Mouse (Mus musculus): ENCODE measurements around the gene Evc.

Gene Evc

DNA sequence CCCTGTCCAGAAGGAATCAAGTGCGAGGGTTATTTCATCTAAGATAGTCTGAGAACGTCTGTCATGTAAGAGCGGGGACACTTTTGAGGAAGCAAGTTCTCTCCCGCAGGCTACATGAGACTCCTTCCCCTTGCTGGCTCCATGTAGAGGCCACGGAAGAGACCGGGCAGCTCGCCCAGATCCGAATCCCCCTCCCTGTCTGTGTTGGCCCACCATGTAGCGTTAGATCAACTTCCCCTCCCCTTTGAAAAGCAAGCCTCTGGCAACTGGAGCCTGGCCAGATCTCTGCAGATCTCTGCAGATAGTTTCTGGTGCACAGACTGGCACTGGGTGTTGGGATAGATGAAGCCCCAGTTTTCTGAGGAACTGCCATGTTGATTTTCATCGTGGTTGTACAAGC lies 40.0 kb downstream of the Evc start:
- no peak for DNase-seq

DNA sequence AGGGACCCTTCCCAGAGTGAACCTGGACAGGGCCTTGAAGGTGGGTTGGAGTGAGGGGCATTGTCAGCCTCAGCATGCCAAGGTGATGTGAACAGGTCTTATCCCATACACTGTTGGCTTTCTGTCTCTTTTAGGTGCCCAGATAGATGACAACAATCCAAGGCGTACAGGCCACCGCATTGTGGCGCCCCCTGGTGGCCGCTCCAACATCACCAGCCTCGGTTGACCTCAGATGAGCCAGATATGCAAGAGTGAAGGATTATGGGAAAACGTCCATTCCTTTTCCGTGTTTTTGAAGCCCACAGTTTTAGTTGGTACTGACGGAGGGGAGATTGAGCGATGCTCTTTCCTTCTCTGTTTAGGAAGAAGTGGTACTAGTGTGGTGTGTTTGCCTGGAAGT lies 45.7 kb downstream of the Evc start:
- no peak for DNase-seq

DNA sequence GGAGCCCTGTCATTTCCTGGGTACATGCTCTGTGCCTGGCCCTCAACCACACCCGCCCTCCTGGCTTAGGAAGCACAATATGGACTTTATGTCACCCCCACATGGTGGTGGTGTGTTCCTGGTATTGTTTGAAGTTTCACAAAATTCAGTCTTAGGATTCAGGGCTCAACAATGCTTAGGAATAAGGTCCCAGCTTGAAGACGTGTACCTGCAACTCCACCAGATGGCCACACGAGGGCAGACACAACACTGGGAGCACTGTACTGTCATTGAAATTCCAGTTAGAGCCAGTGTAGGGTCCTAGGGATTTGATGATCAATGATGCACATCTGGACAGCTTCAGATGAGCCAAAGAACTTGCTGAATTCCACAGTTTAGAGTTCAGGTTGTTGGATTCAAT lies 47.5 kb downstream of the Evc start:
- DNase-seq: no peak

DNA sequence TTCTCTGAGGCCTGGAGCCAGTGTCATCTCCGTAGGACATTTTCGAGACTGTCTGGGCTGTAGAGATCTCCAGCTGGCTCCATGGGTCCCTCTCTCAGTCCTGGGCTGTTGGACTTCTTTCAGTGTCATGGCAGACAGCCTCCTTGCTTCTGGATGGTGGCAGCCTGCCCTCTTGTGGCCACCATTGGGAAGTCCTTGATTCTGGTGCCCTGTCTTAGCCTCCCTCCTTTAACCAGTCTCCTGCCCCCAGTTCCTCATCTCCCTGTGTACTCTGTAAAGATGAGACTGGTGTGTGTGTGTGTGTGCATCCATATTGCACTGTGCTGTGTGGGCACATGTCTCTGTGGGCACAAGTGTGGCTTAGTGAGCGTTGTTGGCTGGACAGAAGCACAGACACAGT lies 48.3 kb downstream of the Evc start:
- peak; percentile 52 for DNase-seq

DNA sequence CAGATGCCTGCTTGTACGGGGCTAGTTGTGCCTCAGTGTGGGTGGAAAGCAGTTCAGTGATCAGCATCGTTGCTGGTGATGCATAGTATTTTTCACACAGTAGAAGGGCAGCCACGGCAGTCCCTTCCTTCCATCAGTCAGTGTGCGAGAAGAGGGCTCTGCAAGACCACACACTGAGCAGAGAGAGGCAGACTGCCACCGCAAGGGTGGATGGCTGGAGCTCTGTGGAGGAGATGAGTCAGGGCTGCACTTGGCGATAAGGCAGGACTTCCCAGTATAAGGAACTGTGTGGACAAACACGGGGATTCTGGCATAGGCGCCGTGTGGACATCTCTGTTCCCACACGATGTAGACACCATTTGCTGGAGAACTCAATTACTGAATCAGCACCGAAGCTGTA lies 55.7 kb downstream of the Evc start:
- no peak for DNase-seq

DNA sequence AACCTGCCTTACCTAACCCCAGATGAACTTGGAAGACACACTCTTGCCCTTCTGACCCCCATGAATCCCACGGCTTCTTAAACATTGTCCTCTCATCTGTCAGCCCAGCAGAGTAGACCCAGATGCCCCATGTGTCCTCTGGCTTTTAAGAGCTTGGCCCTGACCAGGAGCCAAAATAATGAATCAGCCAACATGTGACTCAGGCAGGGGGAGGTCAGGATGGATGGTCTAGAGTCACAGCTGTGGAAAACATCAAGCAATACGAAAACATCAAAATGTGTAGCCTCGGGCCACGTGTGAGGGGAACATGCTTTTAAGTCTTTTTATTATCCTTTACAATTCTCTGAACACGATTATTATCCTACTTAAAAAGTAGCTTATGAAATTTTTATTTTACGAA lies 72.9 kb downstream of the Evc start:
- no peak for DNase-seq

DNA sequence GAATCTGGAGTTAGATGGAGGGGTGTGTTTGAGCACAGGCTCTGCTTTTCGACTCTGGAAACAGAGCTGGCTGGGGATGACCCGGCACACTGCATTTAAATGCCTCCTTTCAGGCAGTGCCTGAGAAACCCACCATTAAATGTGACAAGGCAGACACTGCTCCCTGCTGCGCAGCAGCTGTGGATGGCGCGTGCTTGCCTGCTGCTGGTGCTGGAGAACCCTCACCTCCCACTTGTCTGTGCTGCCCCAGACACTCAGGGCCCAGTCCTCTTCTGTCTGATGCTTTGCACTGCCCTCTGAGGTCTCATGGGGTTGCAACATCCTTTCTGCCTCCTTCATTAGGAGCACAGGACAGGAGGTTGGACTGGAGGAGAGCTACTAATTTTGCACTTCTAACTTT lies 75.0 kb downstream of the Evc start:
- no peak for DNase-seq

DNA sequence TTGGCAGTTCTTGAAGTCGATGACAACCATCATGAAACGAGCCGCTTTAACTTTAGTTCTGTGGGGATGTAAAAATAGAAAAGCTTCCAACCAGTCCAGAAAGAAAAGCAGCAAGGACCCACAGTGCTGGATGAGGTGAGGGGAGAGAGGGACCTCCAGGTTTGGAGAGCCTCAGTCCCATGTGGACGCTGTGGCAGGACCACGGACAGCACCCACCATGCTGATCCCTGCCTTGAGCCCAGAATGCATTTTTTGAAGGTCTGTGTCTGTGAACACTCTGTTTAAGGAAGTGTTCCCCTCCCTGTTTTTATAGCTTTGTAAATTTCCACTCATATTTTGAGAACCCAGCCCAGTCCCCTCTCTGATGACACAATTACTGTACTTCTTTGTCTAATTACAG lies 79.5 kb downstream of the Evc start:
- DNase-seq: no peak

DNA sequence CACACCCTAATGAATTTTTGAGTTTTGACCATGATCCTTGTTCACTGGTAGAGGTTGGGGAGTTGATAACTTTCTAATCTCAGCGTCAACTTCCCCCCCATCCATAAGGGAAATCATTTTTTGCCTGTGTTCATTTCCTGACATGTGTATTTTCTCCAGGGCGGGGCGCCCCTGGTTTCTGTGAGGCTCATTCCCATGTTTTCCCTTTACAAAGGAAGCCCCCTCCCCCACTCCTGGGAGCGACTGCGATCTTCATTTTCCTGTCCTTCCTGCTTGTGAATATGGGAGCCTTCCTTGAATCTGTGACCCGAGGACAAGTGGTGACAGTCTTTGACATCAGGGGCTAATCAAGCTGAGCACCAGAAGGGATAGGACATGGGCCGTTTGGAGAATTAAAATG lies 79.9 kb downstream of the Evc start:
- DNase-seq: no peak

DNA sequence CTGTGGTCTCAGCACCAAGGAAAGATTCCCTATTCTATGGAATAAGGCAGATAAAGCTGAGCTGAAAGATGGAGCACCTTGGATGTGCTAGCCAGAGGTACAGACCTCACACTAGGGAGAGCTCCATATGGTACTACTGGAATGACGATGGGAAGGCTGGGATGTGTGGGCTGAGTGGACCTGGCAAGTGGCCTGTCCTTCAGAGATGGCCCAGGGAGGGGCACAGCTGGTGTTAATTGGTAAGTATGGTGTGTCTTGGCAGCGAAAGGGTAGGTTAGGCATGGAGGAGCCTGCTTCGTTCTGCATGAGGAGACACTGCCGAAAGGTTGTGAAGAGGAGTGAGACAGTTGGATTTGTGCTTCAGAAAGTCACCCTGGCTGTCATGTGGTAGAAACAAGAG lies 82.2 kb downstream of the Evc start:
- no peak for DNase-seq

DNA sequence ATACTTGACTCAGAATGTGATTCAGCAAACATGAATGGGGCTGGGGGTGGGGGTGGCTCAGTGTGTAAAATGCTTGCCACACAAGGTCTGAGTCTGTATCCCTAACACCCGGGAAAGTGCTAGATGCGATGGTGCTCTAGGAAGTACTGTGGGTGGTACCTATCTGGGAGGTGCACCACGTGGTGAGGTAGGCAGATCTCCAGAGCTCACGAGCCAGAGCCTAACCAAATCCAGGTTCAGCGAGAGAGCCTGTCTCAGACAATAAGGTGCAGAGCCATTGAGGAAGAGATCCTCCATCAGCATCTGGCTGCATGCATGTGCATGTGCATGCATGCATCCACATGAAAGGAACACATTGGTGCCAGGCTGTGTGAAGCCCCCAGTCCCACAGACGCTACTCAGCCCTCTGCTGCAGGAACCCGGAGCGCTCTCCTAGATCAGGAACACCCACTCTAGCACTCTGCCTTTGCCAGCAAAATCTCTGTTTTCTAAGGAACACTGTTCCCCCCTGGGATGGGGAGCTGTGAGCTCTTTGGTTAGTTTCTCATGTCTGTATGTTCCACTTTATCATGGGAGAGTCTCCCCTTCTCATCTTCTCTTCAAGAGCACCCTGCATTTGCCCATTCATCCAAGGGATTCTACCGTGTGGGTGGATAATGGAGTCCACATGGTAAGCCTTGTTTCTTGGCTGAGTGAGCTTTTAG lies 84.4 kb downstream of the Evc start:
- no peak for DNase-seq

DNA sequence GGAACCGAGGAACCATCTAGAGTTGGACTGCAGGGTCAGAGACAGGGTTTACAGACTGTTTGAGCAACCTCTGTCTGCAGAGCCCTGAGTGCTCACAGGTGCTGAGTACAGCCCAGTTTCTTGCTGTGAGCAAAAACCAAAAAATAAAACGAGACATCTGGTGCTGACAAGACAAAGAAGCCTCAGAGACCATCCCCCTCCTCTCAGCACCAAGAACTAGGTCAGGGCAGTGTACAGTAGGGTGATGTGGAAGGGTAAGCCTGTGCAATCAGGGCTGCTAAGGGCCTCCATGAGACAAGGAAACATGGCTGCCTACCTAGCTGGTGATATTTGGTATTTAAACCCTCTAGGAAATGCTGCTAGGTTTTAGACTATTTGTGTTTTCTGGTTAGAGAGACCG lies 85.1 kb downstream of the Evc start:
- DNase-seq: no peak

DNA sequence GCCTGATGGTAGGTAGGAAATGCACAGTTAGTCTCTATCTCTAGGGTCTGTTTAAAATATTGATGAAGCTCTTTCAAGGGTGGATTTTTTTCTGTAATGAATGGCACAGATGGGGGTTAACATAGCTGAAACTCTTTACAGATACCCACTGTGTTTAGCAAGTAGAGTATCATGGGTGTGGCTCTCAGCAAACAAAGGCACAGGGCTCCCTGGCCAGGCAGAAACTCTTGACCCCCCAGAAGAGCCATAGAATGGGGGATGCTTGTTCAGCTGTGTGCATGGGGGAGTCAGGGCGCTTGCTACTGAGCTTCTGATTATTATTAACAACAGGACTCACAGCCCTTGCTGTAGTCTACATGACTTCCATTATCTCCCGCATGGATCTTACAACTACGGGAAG lies 87.8 kb downstream of the Evc start:
- no peak for DNase-seq

DNA sequence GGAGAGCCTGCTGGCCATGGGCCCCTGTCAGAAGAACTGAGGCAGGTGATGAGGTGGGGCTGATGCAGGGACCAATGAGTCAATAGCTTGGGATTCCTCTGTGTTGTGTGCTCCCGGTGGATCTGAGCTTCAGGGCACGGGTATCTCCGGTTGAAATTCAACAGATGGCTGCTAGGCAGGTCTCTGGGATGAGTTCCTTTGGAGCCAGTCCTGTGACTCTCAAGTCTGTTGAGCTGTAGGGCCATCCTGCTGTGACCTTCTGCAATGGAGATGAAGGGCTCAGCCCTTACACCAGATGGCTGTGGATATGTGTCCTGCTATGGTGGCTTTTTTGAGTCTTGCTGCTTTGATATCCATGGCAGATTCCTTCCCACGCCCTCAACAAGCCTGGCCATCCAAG lies 89.2 kb downstream of the Evc start:
- DNase-seq: no peak

DNA sequence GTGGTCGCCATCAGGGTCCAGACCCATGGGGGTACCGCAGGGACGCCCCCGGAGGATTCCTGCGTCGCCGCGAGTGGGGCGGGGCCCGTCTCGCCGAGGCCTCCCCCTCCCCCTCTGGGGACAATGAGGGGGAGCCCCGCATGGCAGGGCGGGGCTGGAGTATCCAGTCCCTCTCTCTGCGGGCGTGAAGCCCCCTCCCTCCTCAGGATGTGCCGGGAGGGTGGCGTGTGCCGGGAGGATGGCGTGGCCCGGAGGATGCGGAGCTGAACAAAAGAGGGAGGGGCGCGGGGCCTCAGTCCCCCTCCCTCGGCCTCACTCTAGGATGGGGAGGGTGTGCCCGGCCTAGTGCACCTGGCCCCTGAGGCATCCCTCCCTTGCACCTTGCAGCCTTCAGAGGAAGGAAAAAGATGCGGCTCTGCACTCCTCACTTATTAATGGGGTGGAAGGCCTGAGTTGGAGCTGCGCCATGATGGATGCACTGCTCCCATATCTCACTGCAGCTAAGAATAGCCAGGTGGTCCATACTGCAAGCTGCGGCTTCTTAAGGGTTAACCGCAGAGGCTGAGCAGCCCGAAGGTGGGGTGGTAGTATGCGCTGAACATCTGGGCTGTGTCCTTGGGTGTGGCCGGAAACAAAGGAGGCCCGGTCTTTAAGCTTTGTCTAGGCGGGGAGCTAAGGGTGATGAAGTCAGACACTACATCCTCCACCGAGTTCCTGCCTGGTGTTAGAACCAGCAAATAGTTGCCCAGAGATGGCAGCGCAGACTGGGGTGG lies 90.4 kb downstream of the Evc start:
- DNase-seq: no peak

DNA sequence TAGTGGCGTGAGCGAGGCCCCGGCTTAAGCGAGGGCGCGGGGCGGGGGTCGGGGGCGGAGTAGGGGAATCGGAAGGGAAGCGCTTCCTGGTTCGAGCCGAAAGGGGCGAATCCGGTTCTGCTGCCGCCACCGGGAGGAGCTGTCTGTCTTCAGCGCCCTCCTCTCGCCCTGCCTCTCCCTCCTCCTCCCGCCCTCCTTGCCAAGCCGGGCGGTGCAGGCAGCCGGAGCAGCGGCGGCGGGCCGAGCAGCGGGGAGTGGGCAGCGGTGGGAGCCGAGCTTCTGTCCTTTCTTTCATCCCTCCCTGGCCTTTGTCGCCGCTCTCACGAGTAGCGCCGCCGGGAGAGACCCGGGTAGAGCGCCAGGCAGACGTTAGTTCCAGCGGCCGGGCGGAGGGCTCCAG lies 91.0 kb downstream of the Evc start:
- peak; percentile 82 for DNase-seq

DNA sequence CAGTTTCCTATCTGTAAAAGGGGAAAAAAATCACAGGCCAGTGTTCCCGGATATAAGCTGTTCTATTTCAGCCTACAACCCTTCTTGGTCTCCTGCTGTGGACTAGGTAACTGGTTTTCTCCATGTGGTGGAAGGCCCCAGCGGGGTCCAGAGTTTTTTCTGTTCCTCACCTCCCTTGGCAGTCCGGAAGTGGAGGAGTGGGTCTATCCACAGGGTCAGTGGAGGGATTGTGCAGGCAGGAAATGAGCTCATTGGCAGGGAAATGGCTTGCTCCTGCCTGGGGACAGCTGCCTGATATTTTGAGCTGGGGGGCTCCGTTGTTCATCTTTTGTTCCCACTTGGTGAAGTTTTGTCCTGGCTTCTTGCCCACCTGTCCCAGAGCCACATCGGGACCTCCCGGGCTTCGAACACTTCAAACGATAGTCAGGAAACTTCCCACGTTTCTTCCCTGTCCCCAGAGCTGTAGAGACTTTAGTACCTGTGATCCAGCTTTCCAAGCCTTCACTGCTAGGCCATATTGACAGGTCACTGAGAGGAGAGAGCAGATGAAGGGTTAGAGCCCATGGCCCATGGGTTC lies 91.9 kb downstream of the Evc start:
- DNase-seq: no peak

DNA sequence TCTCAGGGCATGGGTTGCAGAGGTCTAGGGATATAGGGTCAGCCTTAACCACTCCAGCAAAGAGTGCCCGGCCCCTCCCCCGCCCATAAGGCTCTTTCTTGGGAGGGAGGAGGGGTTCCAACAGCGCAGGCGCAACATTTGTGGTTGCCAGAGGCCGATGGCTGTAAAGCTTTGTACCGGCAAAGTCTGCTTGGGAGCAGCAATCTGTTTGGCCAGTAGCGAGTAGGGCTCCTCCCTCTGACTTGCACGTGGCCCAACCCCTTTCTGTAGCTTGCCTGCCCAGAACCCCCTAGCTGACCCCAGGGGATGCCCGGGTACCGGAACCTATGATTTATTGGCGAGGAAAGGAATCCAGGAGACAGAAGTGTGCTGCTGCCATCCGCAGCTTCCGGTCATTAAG lies 92.5 kb downstream of the Evc start:
- peak; percentile 75 for DNase-seq

DNA sequence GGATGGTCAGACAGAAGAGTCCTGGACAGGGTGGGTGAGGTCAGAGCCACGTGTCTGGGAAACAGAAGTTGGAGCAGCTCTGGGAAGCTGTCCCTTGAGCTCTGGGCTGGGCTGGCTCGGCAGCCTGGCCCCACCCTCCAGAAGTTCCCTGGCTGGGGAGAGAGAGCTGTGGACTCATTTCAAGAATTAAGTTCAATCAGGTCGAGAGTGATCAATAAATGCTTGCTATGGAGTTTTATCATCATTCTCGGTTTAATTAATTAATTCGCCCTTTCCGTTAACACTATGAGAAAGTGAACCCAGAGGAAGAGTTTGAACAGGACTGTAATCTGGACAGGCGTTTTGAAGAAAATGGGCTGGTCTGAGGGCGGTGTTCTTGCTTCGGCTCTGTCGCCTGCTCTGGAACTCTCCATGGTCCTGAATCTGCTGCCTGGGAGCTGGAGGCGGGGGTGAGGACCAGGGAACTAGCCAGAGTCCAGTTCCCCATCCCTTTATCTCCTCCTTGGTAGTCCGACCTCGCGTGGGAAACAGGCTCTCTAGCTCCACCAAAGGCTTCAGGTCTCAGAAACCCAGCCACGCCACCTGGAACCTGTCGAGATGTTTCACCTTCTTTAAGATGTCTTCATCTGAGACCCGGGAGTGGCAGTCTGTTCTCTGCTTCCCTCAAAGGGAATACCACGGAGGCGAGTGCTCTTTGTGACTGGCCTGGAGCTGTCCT lies 93.4 kb downstream of the Evc start:
- DNase-seq: no peak

DNA sequence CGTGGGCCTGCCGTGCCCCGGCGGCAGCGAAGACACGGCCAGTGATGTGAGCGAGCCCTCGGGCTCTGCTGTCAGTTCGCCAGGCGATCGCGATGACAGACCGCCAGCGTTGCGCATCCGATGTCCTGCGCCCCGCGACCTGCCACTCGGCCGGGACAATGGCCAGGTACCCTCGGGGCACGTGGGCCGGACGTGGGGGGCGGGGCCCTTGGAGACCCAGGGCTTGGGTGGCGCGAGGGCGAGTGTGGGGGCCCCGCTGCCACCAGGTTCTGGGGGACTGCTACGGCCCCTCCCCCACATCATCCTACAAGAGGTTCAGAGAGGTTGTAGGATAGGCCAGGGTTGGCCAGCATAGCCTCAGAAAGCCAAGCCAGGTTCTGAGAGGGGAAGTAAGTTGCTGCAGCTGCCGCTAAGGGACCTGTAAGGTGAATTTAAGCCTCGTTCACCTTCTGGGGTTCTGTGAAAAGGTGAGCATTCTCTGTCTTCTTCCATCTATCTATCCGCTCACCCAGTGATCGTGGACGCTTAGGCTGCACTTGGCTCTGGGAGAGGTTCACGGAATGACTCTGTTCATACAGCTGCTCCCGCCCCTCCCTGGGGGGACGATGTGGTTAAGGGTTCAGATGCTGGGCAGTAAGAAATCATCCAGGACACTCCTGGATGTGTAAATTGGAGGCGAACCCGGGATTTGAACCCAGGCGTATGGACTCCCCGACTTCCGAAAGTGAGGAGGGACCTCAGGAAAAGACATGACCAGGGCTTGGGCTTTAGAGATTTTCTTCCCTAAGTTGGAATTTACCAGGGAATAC lies 94.1 kb downstream of the Evc start:
- no peak for DNase-seq

DNA sequence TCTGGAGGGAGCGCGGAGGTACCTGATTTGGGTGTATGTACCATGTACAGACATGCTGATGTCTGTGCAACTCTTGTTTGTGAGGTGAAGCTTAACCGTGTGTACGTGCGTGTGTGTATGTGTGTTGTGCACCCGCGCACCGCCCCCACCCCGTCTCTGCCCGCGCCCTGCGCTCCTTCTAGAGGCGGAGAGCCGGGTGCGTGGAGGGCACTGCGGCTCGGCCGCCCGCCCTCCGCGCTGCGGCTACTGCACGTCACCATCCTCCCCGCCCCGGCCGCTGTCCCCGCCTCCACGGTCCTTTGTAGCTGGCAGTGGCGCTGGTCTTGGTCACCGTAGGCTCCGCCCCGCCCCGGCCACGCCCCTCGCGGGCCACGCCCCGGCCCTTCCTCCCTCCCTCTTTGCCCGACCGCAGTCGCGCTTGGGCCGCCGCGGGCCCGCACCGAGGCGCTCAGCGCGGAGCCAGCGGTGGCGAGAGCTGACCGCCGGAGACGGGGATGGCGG lies 95.0 kb downstream of the Evc start, which contains the start of gene Crmp1:
Gene Crmp1 (plus strand): TSS at position 290 of the 501 bp plus-strand sequence.
- peak; percentile 89 for DNase-seq

DNA sequence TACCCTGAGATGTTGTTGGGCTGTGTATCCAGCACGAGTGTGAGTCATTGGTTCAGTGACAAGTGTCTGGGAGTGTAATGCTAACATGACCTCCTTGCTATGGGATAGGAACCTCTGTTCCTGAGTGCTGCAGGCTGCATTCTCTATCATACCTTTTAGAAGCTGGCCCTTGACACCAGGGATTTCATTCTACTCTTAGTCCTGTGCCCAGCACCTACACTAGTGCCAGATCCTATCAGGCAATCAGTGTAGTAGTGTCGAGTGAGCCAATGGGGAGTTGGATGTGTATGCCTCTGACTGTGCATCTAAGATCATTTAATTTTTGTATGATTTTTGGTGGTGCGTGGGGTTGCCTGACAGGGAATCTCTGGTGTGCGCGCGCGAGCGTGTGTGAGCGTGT lies 95.5 kb downstream of the Evc start:
- DNase-seq: no peak

DNA sequence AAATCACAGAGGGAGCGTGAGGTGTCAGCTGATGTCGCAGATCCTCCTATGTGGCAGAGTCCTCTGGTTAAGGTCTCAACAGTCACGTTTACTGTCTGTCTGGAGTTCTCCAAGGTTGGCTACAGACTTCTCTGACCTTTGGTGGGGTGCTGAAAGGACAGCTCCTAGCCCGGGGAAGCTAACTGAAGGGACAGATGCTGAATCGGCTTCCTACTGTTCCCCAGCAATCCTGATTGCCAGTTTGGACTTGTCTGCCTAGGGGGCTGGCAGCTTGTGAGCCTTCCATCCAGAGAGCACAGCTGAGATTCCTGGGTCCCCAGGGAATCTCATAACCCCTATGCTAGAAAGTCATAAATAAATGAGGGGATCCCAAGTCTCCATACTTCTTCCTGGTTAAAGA lies 96.1 kb downstream of the Evc start:
- DNase-seq: no peak

All from layer of hippocampus, adult 9-11 months (tissue).